Mouse (Mus musculus) bone marrow macrophage, adult 2 months (primary cell): ENCODE measurements at regions not wholly inside any gene's neighbourhood (a gene's known extent, or its start where the extent isn't known, plus 50 kb on each side); places are given as distances from the start of the nearest gene placed in this dataset.

Experiments
- CTCF ChIP-seq: IDR thresholded peaks from 2 replicates; pipeline ENCODE4 v1.5.1; 2012; ENCODE audit warnings: low read depth, mild to moderate bottlenecking, low read length, moderate library complexity
- POLR2A ChIP-seq: IDR thresholded peaks from 2 replicates; pipeline ENCODE4 v1.6.1; 2012; ENCODE audit warnings: mild to moderate bottlenecking, low read depth, low read length, borderline replicate concordance

GRCm38 (mm10) chr17:13659943-13660342, 100.4 kb upstream of the Afdn start:
- TF ChIP-seq POLR2A (no peak), CTCF (no peak)
